Mouse (Mus musculus) forebrain, postnatal 0 days (tissue): ENCODE data around the gene Gpx7. TPM values are rescaled to one million over a fixed set of nuclear protein-coding genes. Genes with fewer than 3 reads are reported as not detected.

Experiments
- ATAC-seq: fragments of 200-750 bp; cut with Nextera tagmentation; 2 replicates; pipeline ENCODE4 v1.8.0; 2017; ENCODE audit warnings: mild to moderate bottlenecking, moderate library complexity
- DNase-seq: peaks from one replicate; pipeline ENCODE4 v3.0.0-alpha.2; 2015
- H3K27ac ChIP-seq: fragments of 300-500 bp; sonication (generic); 2 replicates; pipeline ENCODE4 v1.5.1; 2014; ENCODE audit warnings: low read depth, mild to moderate bottlenecking, antibody characterized with exemption, low read length, moderate library complexity, mixed read lengths
- H3K27me3 ChIP-seq: fragments of 300-500 bp; sonication (generic); 2 replicates; pipeline ENCODE4 v1.6.1; 2014; ENCODE audit warnings: mild to moderate bottlenecking, low read length, mixed read lengths; ENCODE audit not compliant: insufficient read depth
- H3K36me3 ChIP-seq: fragments of 300-500 bp; sonication (generic); 2 replicates; pipeline ENCODE4 v1.6.1; 2014; ENCODE audit warnings: mild to moderate bottlenecking, moderate library complexity; ENCODE audit not compliant: insufficient read depth
- H3K4me1 ChIP-seq: fragments of 300-500 bp; sonication (generic); 2 replicates; pipeline ENCODE4 v1.6.1; 2014; ENCODE audit warnings: antibody characterized with exemption; ENCODE audit not compliant: insufficient read depth
- H3K4me2 ChIP-seq: fragments of 300-500 bp; sonication (generic); 2 replicates; pipeline ENCODE4 v1.6.1; 2014; ENCODE audit warnings: low read depth, mild to moderate bottlenecking, moderate library complexity
- H3K4me3 ChIP-seq: fragments of 300-500 bp; sonication (generic); 2 replicates; pipeline ENCODE4 v1.5.1; 2014; ENCODE audit warnings: low read depth, low read length, mixed read lengths
- H3K9ac ChIP-seq: fragments of 300-500 bp; sonication (generic); 2 replicates; pipeline ENCODE4 v1.6.1; 2014; ENCODE audit warnings: mild to moderate bottlenecking
- H3K9me3 ChIP-seq: fragments of 300-500 bp; sonication (generic); 2 replicates; pipeline ENCODE4 v1.6.1; 2016; ENCODE audit warnings: low read length
- CTCF ChIP-seq: sonication (generic); IDR thresholded peaks from 2 replicates; pipeline ENCODE4 v1.5.1; 2016; ENCODE audit warnings: antibody characterized with exemption, control low read depth, low read depth
- WGBS: fragments of 180-500 bp; shearing (Covaris S2); extraction: QIAGEN DNeasy Blood & Tissue Kit; methylation state at CpG from one replicate; pipeline ENCODE4 v1.1.7; 2014; 5-methylcytosine and 5-hydroxymethylcytosine counted together
- polyA plus RNA-seq: library from polyadenylated mRNA; unstranded; fragments of >200 nt; fragmentation: Nextera tagmentation; extraction: Ambion mirVana; gene quantifications from 2 replicates; pipeline ENCODE4 v1.2.1, GENCODE M21; 2015
- total RNA-seq: library from RNA; depleted of rRNA; stranded (reverse); fragments of >200 nt; gene quantifications from 2 replicates; pipeline ENCODE4 v1.2.3, GENCODE M21; 2014

Gene Gpx7
- total and polyA plus RNA-seq, 2 experiments from 2014 or later = 24.1 to 37.5 TPM

DNA sequence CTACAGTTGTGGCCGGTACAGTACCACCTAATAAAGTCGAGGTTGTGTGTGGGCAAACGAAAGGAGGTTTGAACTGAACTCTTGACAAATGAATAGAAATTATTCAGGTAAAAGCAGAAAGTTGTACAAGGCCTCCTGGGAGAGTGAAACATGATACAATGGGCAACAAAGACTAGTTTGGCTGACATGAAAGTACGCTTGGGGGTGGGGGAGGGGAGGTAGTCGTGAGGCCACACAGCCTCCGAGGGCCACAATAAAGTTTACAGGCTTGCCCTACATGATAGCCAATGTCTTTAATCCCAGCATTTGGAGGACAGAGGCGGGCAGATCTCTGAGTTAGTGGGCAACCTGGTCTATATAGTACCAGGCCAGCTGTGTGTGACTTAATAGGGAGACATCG, 860 bp upstream of the Gpx7 start:
- Histone ChIP-seq H3K9me3 (no peaks in the 10 kb centered on the region), H3K36me3 (peaks cover 3% of the 10 kb centered on the region; the same call in 1 of the 2 replicates), H3K4me2 (no peak overlapping the region), H3K27ac (no peak overlapping the region), H3K9ac (no peak overlapping the region), H3K27me3 (no peaks in the 10 kb centered on the region), H3K4me1 (no peaks in the 10 kb centered on the region), H3K4me3 (no peak overlapping the region)
- ATAC-seq = no peak
- WGBS = 38% methylated on average over 8 of the region's 8 CpGs
- no peak for DNase-seq
- TF ChIP-seq CTCF = no peak

- 3% methylated on average over 52 of the region's 52 CpGs for WGBS
- Histone ChIP-seq H3K4me2 (peak overlapping the region; percentile 89), H3K27ac (peak overlapping the region; percentile 59), H3K36me3 (peaks cover 3% of the 10 kb centered on the region; the same call in 1 of the 2 replicates), H3K4me3 (peak overlapping the region; percentile 48), H3K9ac (peak overlapping the region; percentile 71), H3K9me3 (no peaks in the 10 kb centered on the region), H3K4me1 (no peaks in the 10 kb centered on the region), H3K27me3 (no peaks in the 10 kb centered on the region)
- DNase-seq (peak; percentile 67), ATAC-seq (peak; percentile 88)
- no peak for TF ChIP-seq CTCF
These were observed 462 bp downstream of the Gpx7 start for GRCm38 (mm10) chr4:108406138-108406860.

DNA sequence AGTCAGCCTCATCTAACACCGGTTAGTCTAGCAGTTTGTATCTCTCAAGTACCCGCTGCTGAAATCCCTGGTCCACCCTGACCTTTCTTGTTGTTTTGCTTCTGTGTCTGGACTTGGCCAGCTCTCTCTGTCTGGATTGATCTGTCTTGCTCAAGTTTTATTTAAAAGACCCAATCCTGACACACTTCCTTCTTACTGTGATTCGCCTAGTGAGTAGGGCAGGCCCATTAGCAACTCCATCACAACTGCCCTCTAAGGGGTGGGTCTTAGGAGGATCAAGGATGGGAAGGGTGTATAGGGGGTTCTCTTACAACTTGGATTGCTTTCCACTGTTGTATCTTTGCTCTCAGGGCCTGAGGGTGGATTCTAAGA, 1.0 kb downstream of the Gpx7 start:
- peaks cover 3% of the 10 kb centered on the region; the same call in 1 of the 2 replicates for H3K36me3 ChIP-seq
- WGBS = 78% methylated on average over 3 of the region's 3 CpGs
- peak; percentile 76 for ATAC-seq
- TF ChIP-seq CTCF = no peak
- H3K27ac ChIP-seq = peak overlapping the region; percentile 59
- H3K4me3 ChIP-seq = peak overlapping the region; percentile 48
- no peaks in the 10 kb centered on the region for H3K4me1 ChIP-seq
- DNase-seq = no peak
- no peaks in the 10 kb centered on the region for H3K9me3 ChIP-seq
- H3K27me3 ChIP-seq = no peaks in the 10 kb centered on the region
- peak overlapping the region; percentile 71 for H3K9ac ChIP-seq
- H3K4me2 ChIP-seq = peak overlapping the region; percentile 89

DNA sequence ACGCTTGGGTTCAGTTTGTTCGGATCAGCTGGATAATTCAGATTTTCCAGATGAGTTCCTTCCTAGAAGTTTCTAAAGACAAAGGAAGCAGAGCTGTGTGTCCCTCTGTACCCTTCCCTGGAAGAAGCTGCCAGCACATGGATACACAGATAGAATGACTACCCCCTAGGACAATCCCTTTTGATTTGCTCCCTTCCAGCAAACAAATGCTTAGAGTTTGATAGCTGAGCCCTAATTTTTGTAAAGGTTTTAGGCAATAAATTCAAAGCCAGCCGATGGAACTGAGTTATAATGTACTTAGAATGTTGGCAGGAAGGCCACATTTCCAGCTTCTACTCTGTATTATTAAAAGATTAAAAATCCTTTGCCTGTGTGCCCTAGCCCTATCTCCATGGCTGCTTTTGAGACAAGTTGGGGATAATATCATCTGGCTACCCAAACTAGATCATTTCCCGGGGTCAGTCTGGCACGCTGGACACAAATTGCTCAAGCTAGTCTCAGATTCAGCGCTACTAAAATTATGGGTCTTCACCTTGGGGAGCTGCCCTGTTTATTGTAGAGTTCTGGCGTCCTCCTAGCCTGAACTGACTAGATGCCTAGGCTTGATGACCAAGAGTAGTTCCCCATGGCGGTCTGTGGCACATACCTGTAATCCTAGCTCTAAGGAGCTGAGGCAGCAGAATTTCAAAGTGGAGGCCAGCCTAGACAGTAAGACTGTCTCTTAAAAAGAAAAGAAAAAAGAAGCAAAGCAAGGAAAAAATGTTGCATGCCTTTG, 2.7 kb downstream of the Gpx7 start:
- ATAC-seq (no peak), DNase-seq (no peak)
- Histone ChIP-seq H3K27ac (no peak overlapping the region), H3K4me1 (no peaks in the 10 kb centered on the region), H3K9ac (no peak overlapping the region), H3K36me3 (peaks cover 3% of the 10 kb centered on the region; the same call in 1 of the 2 replicates), H3K4me2 (no peak overlapping the region), H3K9me3 (no peaks in the 10 kb centered on the region), H3K27me3 (no peaks in the 10 kb centered on the region), H3K4me3 (no peak overlapping the region)
- no peak for TF ChIP-seq CTCF
- 86% methylated on average over 8 of the region's 8 CpGs for WGBS

GRCm38 (mm10) chr4:108400395-108400794, 6.4 kb downstream of the Gpx7 start:
- DNase-seq (no peak), ATAC-seq (no peak)
- no peaks in the 10 kb centered on the region for H3K27me3 ChIP-seq
- H3K4me2 ChIP-seq = no peak overlapping the region
- no peaks in the 10 kb centered on the region for H3K4me1 ChIP-seq
- H3K9ac ChIP-seq = no peak overlapping the region
- peaks cover 3% of the 10 kb centered on the region; the same call in 1 of the 2 replicates for H3K36me3 ChIP-seq
- H3K9me3 ChIP-seq = no peaks in the 10 kb centered on the region
- H3K4me3 ChIP-seq = no peak overlapping the region
- no peak for TF ChIP-seq CTCF
- 88% methylated on average over 10 of the region's 10 CpGs for WGBS
- H3K27ac ChIP-seq = no peak overlapping the region

GRCm38 (mm10) chr4:108394236-108394635, 12.5 kb downstream of the Gpx7 start:
- Histone ChIP-seq H3K36me3 (no peaks in the 10 kb centered on the region), H3K9me3 (no peaks in the 10 kb centered on the region), H3K4me1 (no peaks in the 10 kb centered on the region), H3K27ac (no peak overlapping the region), H3K4me3 (no peak overlapping the region), H3K27me3 (no peaks in the 10 kb centered on the region), H3K4me2 (no peak overlapping the region), H3K9ac (no peak overlapping the region)
- DNase-seq (no peak), ATAC-seq (no peak)
- TF ChIP-seq CTCF = no peak

DNA sequence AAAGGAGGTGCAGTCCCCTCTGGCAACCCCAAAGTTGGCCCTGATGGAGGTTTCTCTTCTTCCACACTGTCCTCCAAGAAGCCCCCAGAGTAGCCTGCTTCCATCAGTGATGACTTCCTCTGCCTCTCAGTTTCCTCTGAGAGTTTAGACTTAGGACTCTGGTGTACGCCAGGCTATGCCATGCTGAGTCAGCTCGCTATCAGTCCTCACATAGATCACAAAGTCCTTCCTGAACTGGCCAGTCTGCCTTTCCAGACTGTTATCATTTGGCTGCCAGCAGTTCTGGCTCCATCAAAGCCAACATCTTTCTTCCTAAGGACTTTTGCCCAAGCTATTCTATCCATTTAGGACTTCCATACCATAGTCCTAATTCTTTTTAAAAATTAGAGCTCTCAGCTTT, 14.2 kb downstream of the Gpx7 start:
- H3K27ac ChIP-seq = no peak overlapping the region
- no peaks in the 10 kb centered on the region for H3K9me3 ChIP-seq
- no peak for ATAC-seq
- no peaks in the 10 kb centered on the region for H3K27me3 ChIP-seq
- no peak overlapping the region for H3K4me2 ChIP-seq
- no peak for TF ChIP-seq CTCF
- DNase-seq = no peak
- no peak overlapping the region for H3K4me3 ChIP-seq
- H3K4me1 ChIP-seq = no peaks in the 10 kb centered on the region; the same call in 1 of the 2 replicates
- H3K9ac ChIP-seq = no peak overlapping the region
- no peaks in the 10 kb centered on the region for H3K36me3 ChIP-seq
- 84% methylated on average over 2 of the region's 2 CpGs for WGBS
